Comparison of ENCODE assay signal across 26 mouse cellular contexts in the genomic region with DNA sequence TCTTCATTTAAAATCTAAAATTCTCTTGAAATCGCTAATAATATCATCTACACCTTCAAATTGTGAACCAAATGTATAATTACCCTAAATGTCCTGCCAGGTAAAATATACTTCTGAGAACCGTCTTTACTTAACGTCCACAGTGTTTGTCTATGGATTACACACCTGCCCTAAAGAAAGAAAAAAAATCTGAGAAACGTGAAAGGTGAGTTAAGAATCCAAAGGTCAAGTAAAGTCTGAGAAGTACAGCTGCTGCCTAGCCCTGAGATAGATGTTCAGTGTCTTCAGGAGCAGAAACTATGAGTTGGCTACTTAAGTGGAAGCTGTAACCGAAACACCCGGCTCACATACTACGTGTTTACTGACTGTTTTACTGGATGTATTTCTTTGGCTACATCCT. TPM values are rescaled to one million over a fixed set of nuclear protein-coding genes. Genes with fewer than 3 reads are reported as not detected.
"Had no signal": no experiment of that assay in that cellular context is flagged by ENCODE, and none has a peak within 500 bp of the region (broad histone marks: within the 10 kb centered on the region; RNA-seq: fewer than 3 reads in every experiment).

No protein-coding gene starts in this region.

- H3K4me2 ChIP-seq: liver, embryonic 15.5 days; lung, embryonic 15.5 days; midbrain, embryonic 11.5 days; midbrain, embryonic 13.5 days; neural tube, embryonic 13.5 days; neural tube, embryonic 15.5 days had no signal

- H3K4me1 ChIP-seq: liver, embryonic 15.5 days; lung, embryonic 15.5 days; midbrain, embryonic 13.5 days; neural tube, embryonic 13.5 days; neural tube, embryonic 15.5 days had no signal

- ATAC-seq: liver, postnatal 0 days; lung, postnatal 0 days; midbrain, embryonic 13.5 days; midbrain, embryonic 16.5 days had no signal

- H3K4me3 ChIP-seq: liver, embryonic 15.5 days; lung, embryonic 15.5 days; megakaryocyte, embryonic 14.5 days; midbrain, embryonic 13.5 days; myocyte; neural tube, embryonic 13.5 days; neural tube, embryonic 15.5 days had no signal

- H3K27ac ChIP-seq: liver, embryonic 15.5 days; lung, embryonic 15.5 days; macrophage; midbrain, embryonic 13.5 days; neural tube, embryonic 13.5 days; neural tube, embryonic 15.5 days had no signal

- H3K27me3 ChIP-seq: liver, embryonic 15.5 days; lung, embryonic 15.5 days; megakaryocyte, embryonic 14.5 days; midbrain, embryonic 13.5 days; neural tube, embryonic 13.5 days; neural tube, embryonic 15.5 days had no signal

- H3K36me3 ChIP-seq: liver, embryonic 15.5 days; lung, embryonic 15.5 days; midbrain, embryonic 13.5 days; neural tube, embryonic 13.5 days; neural tube, embryonic 15.5 days had no signal

- DNase-seq: liver, postnatal 0 days; lung, adult 2 months; lung, postnatal 14 days; lung, postnatal 36 days; retina, postnatal 1 day; right cerebral cortex, adult 18-20 months; right cerebral cortex, postnatal 25 days; right cerebral cortex, postnatal 4 days; spleen, adult 18-20 months; thymus, postnatal 14 days; thymus, postnatal 4 days had no signal

- H3K9ac ChIP-seq: liver, embryonic 15.5 days; liver, postnatal 0 days; lung, embryonic 15.5 days; midbrain, embryonic 13.5 days; neural tube, embryonic 13.5 days; neural tube, embryonic 15.5 days had no signal

- H3K9me3 ChIP-seq: liver, embryonic 15.5 days; lung, embryonic 15.5 days; megakaryocyte, embryonic 14.5 days; midbrain, embryonic 13.5 days; neural tube, embryonic 13.5 days; neural tube, embryonic 15.5 days had no signal

RNA-seq across cellular contexts. Expression of a gene that starts 16.4 kb away (rescaled TPM):
- total RNA-seq: megakaryocyte progenitor cell, adult 5-6 weeks had no signal
- polyA plus RNA-seq: macrophage; midbrain, embryonic 11.5 days; neural tube, embryonic 11.5 days; neural tube, embryonic 13.5 days; small intestine, adult 2 months; testis, adult 2 months had no signal
